Mouse (Mus musculus) left cerebral cortex, adult 6 months (tissue): Measurements from ENCODE around the gene Ranbp3. TPM values are rescaled to one million over a fixed set of nuclear protein-coding genes. Genes with fewer than 3 reads are reported as not detected.

Experiments used
- long read RNA-seq, 2 experiments: library from polyadenylated mRNA; unstranded; transcript quantifications; one replicate each; pipeline ENCODE4 v2.0.0; 2019 to 2020
- polyA plus RNA-seq: library from polyadenylated mRNA; unstranded; fragments of <200 nt; fragmentation: Nextera tagmentation; gene quantifications from 2 replicates; pipeline ENCODE4 v1.2.3, GENCODE M21; 2021

Gene Ranbp3
- polyA plus RNA-seq = 43.8 and 58.2 TPM in 2 replicates
- long read RNA-seq, experiment 1, transcript Ranbp3-206 (17 exons, 2,567 nt) = minor isoform, 46 of 428 reads
- long read RNA-seq, experiment 1, transcript Ranbp3-201 (16 exons, 2,373 nt) = major isoform, 295 of 428 reads
- long read RNA-seq, experiment 1, partial matches to known transcripts = 33 of 428 reads
- long read RNA-seq, experiment 1, other reads (novel, unspliced or antisense) = 54 of 428 reads
- long read RNA-seq, experiment 2, transcript Ranbp3-201 (16 exons, 2,373 nt) = major isoform, 41 of 81 reads
- long read RNA-seq, experiment 2, transcript Ranbp3-206 (17 exons, 2,567 nt) = minor isoform, 5 of 81 reads
- long read RNA-seq, experiment 2, partial matches to known transcripts = 26 of 81 reads
- long read RNA-seq, experiment 2, other reads (novel, unspliced or antisense) = 9 of 81 reads

GRCm38 (mm10) chr17:56672941-56673646 lies at the start of gene Ranbp3:
TSS of gene Ranbp3 (plus strand) at chr17:56673294.

GRCm38 (mm10) chr17:56626754-56627470 lies 46.2 kb upstream of the Ranbp3 start, which contains the start of gene Lonp1:
TSS of gene Lonp1 (minus strand) at chr17:56626887.

GRCm38 (mm10) chr17:56627530-56628277 lies 45.4 kb upstream of the Ranbp3 start, which contains the start of gene Catsperd:
TSS of gene Catsperd (plus strand) at chr17:56628143.

GRCm38 (mm10) chr17:56717363-56718058 lies 44.4 kb downstream of the Ranbp3 start, which contains the start of the genes Ndufa11 and Vmac:
TSS of gene Ndufa11 (plus strand) at chr17:56717767.
TSS of gene Vmac (minus strand) at chr17:56718022.

GRCm38 (mm10) chr17:56757416-56758123 lies 84.5 kb downstream of the Ranbp3 start, which contains the start of gene Nrtn:
TSS of gene Nrtn (minus strand) at chr17:56757530.

Other genes starting within 250 kb of the Ranbp3 start
- gene Ptprs, start 196.8 kb upstream of the Ranbp3 start, polyA plus RNA-seq = 125 and 188 TPM in 2 replicates
- gene Znrf4, start 160.9 kb upstream of the Ranbp3 start, polyA plus RNA-seq = not detected in 2 replicates
- gene Gm20219, start 118.9 kb upstream of the Ranbp3 start, polyA plus RNA-seq = not detected in 2 replicates
- gene Safb2, start 88.7 kb upstream of the Ranbp3 start, polyA plus RNA-seq = 12.8 and 17.3 TPM in 2 replicates
- 36.0 and 38.2 TPM in 2 replicates for gene Safb, start 88.5 kb upstream of the Ranbp3 start, polyA plus RNA-seq
- 448 and 559 TPM in 2 replicates for gene 2410015M20Rik, start 63.5 kb upstream of the Ranbp3 start, polyA plus RNA-seq
- 1,951 and 2,168 TPM in 2 replicates for gene Rpl36, start 59.9 kb upstream of the Ranbp3 start, polyA plus RNA-seq
- gene Lonp1, start 46.4 kb upstream of the Ranbp3 start, polyA plus RNA-seq = 24.7 and 30.3 TPM in 2 replicates
- gene Catsperd, start 45.2 kb upstream of the Ranbp3 start, polyA plus RNA-seq = 0.15 and 0.34 TPM in 2 replicates
- 982 and 1,143 TPM in 2 replicates for gene Ndufa11, start 44.5 kb downstream of the Ranbp3 start, polyA plus RNA-seq
- gene Vmac, start 44.7 kb downstream of the Ranbp3 start, polyA plus RNA-seq = 9.5 and 9.6 TPM in 2 replicates
- gene Nrtn, start 84.2 kb downstream of the Ranbp3 start, polyA plus RNA-seq = 3.3 and 6.1 TPM in 2 replicates
- 24.7 and 26.8 TPM in 2 replicates for gene Dus3l, start 91.5 kb downstream of the Ranbp3 start, polyA plus RNA-seq
- gene Prr22, start 97.0 kb downstream of the Ranbp3 start, polyA plus RNA-seq = 0.29 TPM in 1 of 2 replicates, not detected in the other
- gene Rfx2, start 157.7 kb downstream of the Ranbp3 start, polyA plus RNA-seq = 1.0 and 1.1 TPM in 2 replicates
- not detected in 2 replicates for gene Acsbg2, start 201.2 kb downstream of the Ranbp3 start, polyA plus RNA-seq
- gene 1700061G19Rik, start 202.2 kb downstream of the Ranbp3 start, polyA plus RNA-seq = 0.07 and 0.13 TPM in 2 replicates